Mouse (Mus musculus) embryonic stem cell, embryonic (primary cell): ENCODE measurements around the gene Prdm12.

Experiments used
- CTCF ChIA-PET, 4 experiments: fragments of 300-600 bp in 2 of 4; fragments of 350-600 bp in 2 of 4; sonication (Branson Sonifier 250); formaldehyde crosslinking; loops; one replicate each; lab custom pipeline; 2022; ENCODE audit warnings: inconsistent platforms in 2 of 4; lab: Charles Lee
- POLR2A ChIA-PET, 4 experiments: fragments of 300-600 bp in 2 of 4; fragments of 350-600 bp in 2 of 4; sonication (Branson Sonifier 250); formaldehyde crosslinking; loops; one replicate each; lab custom pipeline; 2022; ENCODE audit warnings: antibody characterized with exemption in 4 of 4, inconsistent platforms in 1 of 4; lab: Charles Lee

Gene Prdm12

GRCm38 (mm10) chr2:31639901-31640608 lies at the start of gene Prdm12:
Prdm12 (plus strand) TSS chr2:31640037.
- ChIA-PET CTCF (interaction anchor here in 2 of 4 experiments (0.6 to 1.4 kb wide), 2 partner anchors 13 to 150 kb away, joined by 3 read pairs; no protein-coding TSS in a partner anchor), POLR2A (interaction anchor here in 3 of 4 experiments (0.6 to 2.1 kb wide), 5 partner anchors 11 to 1191 kb away, joined by 3 to 14 read pairs (median 4); no protein-coding TSS in a partner anchor)

GRCm38 (mm10) chr2:31591799-31592484 lies 47.9 kb upstream of the Prdm12 start:
- CTCF ChIA-PET = interaction anchor here in 2 of 4 experiments (0.9 to 1.2 kb wide), 3 partner anchors 47 to 157 kb away, joined by 3 to 4 read pairs (median 3); no protein-coding TSS in a partner anchor

GRCm38 (mm10) chr2:31607555-31607954 lies 32.3 kb upstream of the Prdm12 start:
- ChIA-PET CTCF (no interaction called here), POLR2A (no interaction called here)

More at GRCm38 (mm10) chr2:31591799-31592484, 47.9 kb upstream of the Prdm12 start:
- POLR2A ChIA-PET = interaction anchor here in 3 of 4 experiments (0.6 to 4.5 kb wide), 14 partner anchors 9 to 872 kb away, joined by 3 to 21 read pairs (median 3); no protein-coding TSS in a partner anchor

GRCm38 (mm10) chr2:31609859-31610261 lies 30.0 kb upstream of the Prdm12 start:
- ChIA-PET CTCF (interaction anchor here in 2 of 4 experiments (0.6 to 1.8 kb wide), 5 partner anchors 12 to 905 kb away, joined by 3 to 5 read pairs (median 3); no protein-coding TSS in a partner anchor), POLR2A (interaction anchor here in 2 of 4 experiments (0.6 to 1.7 kb wide), 9 partner anchors 11 to 106 kb away, joined by 3 to 4 read pairs (median 3); partner anchors contain the start of gene Abl1 (in 1 of the 2))

GRCm38 (mm10) chr2:31610922-31611321 lies 28.9 kb upstream of the Prdm12 start:
- CTCF ChIA-PET = interaction anchor here in 3 of 4 experiments (0.6 to 1.8 kb wide), 8 partner anchors 10 to 70 kb away, joined by 3 to 6 read pairs (median 4); no protein-coding TSS in a partner anchor

GRCm38 (mm10) chr2:31611400-31611799 lies 28.4 kb upstream of the Prdm12 start:
- POLR2A ChIA-PET = interaction anchor here in 2 of 4 experiments (0.9 to 1.8 kb wide), 10 partner anchors 9 to 129 kb away, joined by 3 to 7 read pairs (median 4); no protein-coding TSS in a partner anchor
- CTCF ChIA-PET = interaction anchor here (0.6 to 1.4 kb wide), 13 partner anchors 9 to 151 kb away, joined by 3 to 6 read pairs (median 3); no protein-coding TSS in a partner anchor

More at GRCm38 (mm10) chr2:31610922-31611321, 28.9 kb upstream of the Prdm12 start:
- POLR2A ChIA-PET = interaction anchor here in 2 of 4 experiments (0.9 to 1.8 kb wide), 8 partner anchors 9 to 108 kb away, joined by 3 to 7 read pairs (median 4); no protein-coding TSS in a partner anchor

- ChIA-PET CTCF (interaction anchor here in 2 of 4 experiments (0.9 to 1.2 kb wide), 3 partner anchors 8 to 94 kb away, joined by 3 to 4 read pairs (median 3); no protein-coding TSS in a partner anchor), POLR2A (interaction anchor here in 2 of 4 experiments (0.6 to 1.6 kb wide), 11 partner anchors 9 to 130 kb away, joined by 3 to 11 read pairs (median 3); partner anchors contain the start of gene Exosc2 (in 1 of the 2))
Measured at GRCm38 (mm10) chr2:31612627-31613026, 27.2 kb upstream of the Prdm12 start.

GRCm38 (mm10) chr2:31613781-31614180 lies 26.1 kb upstream of the Prdm12 start:
- CTCF ChIA-PET = interaction anchor here in 2 of 4 experiments (0.5 to 0.9 kb wide), 4 partner anchors 9 to 114 kb away, joined by 3 to 5 read pairs (median 4); no protein-coding TSS in a partner anchor
- POLR2A ChIA-PET = interaction anchor here in 3 of 4 experiments (0.6 to 1.6 kb wide), 10 partner anchors 11 to 131 kb away, joined by 3 to 6 read pairs (median 3); partner anchors contain the start of gene Exosc2 (in 1 of the 3)

- ChIA-PET CTCF (no interaction called here), POLR2A (interaction anchor here in 2 of 4 experiments (1.4 to 1.6 kb wide), 2 partner anchors 22 to 48 kb away, joined by 3 to 4 read pairs; no protein-coding TSS in a partner anchor)
Measured at GRCm38 (mm10) chr2:31618484-31619161, 21.2 kb upstream of the Prdm12 start.

GRCm38 (mm10) chr2:31619208-31619607 lies 20.6 kb upstream of the Prdm12 start:
- POLR2A ChIA-PET = interaction anchor here in 2 of 4 experiments (1.4 to 1.6 kb wide), 3 partner anchors 23 to 48 kb away, joined by 3 to 4 read pairs (median 4); no protein-coding TSS in a partner anchor
- CTCF ChIA-PET = interaction anchor here in 1 of 4 experiments (0.6 kb wide), 1 partner anchor 148 kb away, joined by 5 read pairs; no protein-coding TSS in a partner anchor

- ChIA-PET POLR2A (interaction anchor here in 1 of 4 experiments (0.7 to 1.3 kb wide), 2 partner anchors 22 to 47 kb away, joined by 3 to 5 read pairs; no protein-coding TSS in a partner anchor), CTCF (interaction anchor here in 2 of 4 experiments (0.7 to 1.6 kb wide), 2 partner anchors 22 to 198 kb away, joined by 3 to 4 read pairs; no protein-coding TSS in a partner anchor)
Measured at GRCm38 (mm10) chr2:31633531-31633930, 6.3 kb upstream of the Prdm12 start.

- POLR2A ChIA-PET = interaction anchor here in 2 of 4 experiments (1.0 to 1.5 kb wide), 11 partner anchors 10 to 84 kb away, joined by 3 to 9 read pairs (median 4); partner anchors contain the start of gene Abl1 (in 1 of the 2)
Measured at GRCm38 (mm10) chr2:31635281-31636137, 4.3 kb upstream of the Prdm12 start.

GRCm38 (mm10) chr2:31636138-31636741 lies 3.6 kb upstream of the Prdm12 start:
- ChIA-PET CTCF (interaction anchor here in 1 of 4 experiments (1.8 kb wide), 1 partner anchor 25 kb away, joined by 6 read pairs; no protein-coding TSS in a partner anchor), POLR2A (interaction anchor here in 2 of 4 experiments (1.0 to 1.5 kb wide), 5 partner anchors 15 to 85 kb away, joined by 3 to 6 read pairs (median 3); partner anchors contain the start of gene Abl1 (in 1 of the 2))

More at GRCm38 (mm10) chr2:31635281-31636137, 4.3 kb upstream of the Prdm12 start:
- CTCF ChIA-PET = interaction anchor here in 2 of 4 experiments (0.8 to 1.8 kb wide), 3 partner anchors 19 to 152 kb away, joined by 4 to 6 read pairs (median 4); no protein-coding TSS in a partner anchor

GRCm38 (mm10) chr2:31636742-31637141 lies 3.1 kb upstream of the Prdm12 start:
- POLR2A ChIA-PET = interaction anchor here in 1 of 4 experiments (0.5 kb wide), 1 partner anchor 66 kb away, joined by 5 read pairs; no protein-coding TSS in a partner anchor
- CTCF ChIA-PET = no interaction called here

- POLR2A ChIA-PET = interaction anchor here in 3 of 4 experiments (0.5 to 1.5 kb wide), 4 partner anchors 67 to 168 kb away, joined by 3 to 5 read pairs (median 3); partner anchors contain the start of gene Ass1 (in 1 of the 3)
- CTCF ChIA-PET = interaction anchor here in 1 of 4 experiments (1.0 kb wide), 1 partner anchor 155 kb away, joined by 3 read pairs; no protein-coding TSS in a partner anchor
Measured at GRCm38 (mm10) chr2:31637311-31637710, 2.5 kb upstream of the Prdm12 start.
